Mouse (Mus musculus): ENCODE results near the gene Sptbn2.

- TF ChIP-seq CTCF (IDR thresholded peaks at IDR 0.05) (no peak), EP300 (IDR thresholded peaks at IDR 0.05; ENCODE audit: insufficient read depth, low read depth, low read length) (no peak), POLR2A (IDR thresholded peaks at IDR 0.05; ENCODE audit: insufficient read depth, low read depth, low read length) (no peak)
Observed at GRCm38 (mm10) chr19:4711098-4711600, at the start of gene Sptbn2.
